Mouse (Mus musculus): ENCODE measurements around the gene Sema3b.

DNA sequence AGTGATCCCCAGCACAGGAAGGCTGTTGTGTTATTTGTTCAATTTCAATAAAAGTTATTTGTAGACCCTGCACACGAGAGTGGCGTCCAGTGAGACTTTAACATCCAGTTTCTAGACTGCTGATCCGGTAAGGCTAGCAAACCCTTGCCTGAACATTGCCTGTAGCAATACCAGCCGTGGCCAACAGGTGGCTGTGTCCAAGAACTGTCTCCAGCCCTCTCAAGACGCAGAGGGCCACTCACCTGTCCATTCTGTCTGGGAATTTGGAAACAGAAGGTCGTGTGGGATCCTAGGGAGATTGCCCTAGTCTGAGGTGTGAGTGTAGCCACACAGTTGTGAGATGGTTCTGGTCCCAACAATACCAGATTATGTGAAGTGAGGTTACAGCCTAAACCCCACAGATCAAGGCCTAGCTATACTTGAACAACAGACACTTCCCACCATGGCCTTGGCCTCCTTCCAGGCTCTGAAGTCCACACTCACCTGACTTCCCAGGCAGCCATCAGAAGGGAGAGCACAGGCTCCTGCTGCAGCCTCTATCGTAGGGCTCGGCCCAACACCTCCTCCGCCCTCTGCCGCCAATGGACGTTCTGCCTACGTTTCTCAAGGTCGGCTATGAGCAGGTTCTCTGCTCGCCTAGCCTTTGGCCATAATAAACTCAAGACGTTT is 42.9 kb downstream of the Sema3b start:
- TF ChIP-seq POLR2A (IDR thresholded peaks at IDR 0.05; ENCODE audit: low read depth, low read length): peak; percentile 37; the same call in 1 of the 2 replicates
- peak; percentile 85; the same call in 1 of the 2 replicates for TF ChIP-seq CTCF (IDR thresholded peaks at IDR 0.05; ENCODE audit: extremely low read depth, insufficient read length, insufficient replicate concordance, low read depth, low read length)
